In genomic region chr9:38718102-38718501, GRCm38 (mm10) we compare ENCODE assay signal across 8 mouse cellular contexts. TPM values are rescaled to one million over a fixed set of nuclear protein-coding genes. Genes with fewer than 3 reads are reported as not detected.
DNase-seq lines count a peak whose midpoint lies in the region; ATAC-seq and TF ChIP-seq lines count a peak whose summit lies in the region.

Vwa5a (plus strand) TSS chr9:38718268.

- POLR2A ChIA-PET in Patski (lab: Charles Lee), result interaction anchor here (0.8 kb wide), 1 partner anchor 10 kb away, joined by 3 read pairs; no protein-coding TSS in a partner anchor

- peak within 1 kb of the TSS; percentile 63 for H3K4me2 ChIP-seq in embryonic facial prominence, embryonic 14.5 days (ENCODE audit: low read depth, low read length)
- peak within 1 kb of the TSS; percentile 71 for H3K4me2 ChIP-seq in kidney, embryonic 15.5 days

- H3K27me3 ChIP-seq in Patski, result no peaks in the 10 kb centered on the region
- H3K27me3 ChIP-seq in embryonic facial prominence, embryonic 14.5 days (replicated peaks; ENCODE audit: control insufficient read depth, insufficient read depth, low read length), result no peaks in the 10 kb centered on the region
- no peaks in the 10 kb centered on the region for H3K27me3 ChIP-seq in heart, embryonic 10.5 days (ENCODE audit: insufficient read depth, poor library complexity, severe bottlenecking)
- H3K27me3 ChIP-seq in kidney, embryonic 15.5 days, result no peaks in the 10 kb centered on the region

- H3K4me1 ChIP-seq in embryonic facial prominence, embryonic 14.5 days (ENCODE audit: control insufficient read depth, insufficient read depth, low read length), result peaks cover 5% of the 10 kb centered on the region; the same call in 1 of the 2 replicates
- H3K4me1 ChIP-seq in heart, embryonic 10.5 days, result 0 out of 2 replicates have a peak, but pooled peaks cover 6% of the 10 kb centered on the region
- peaks cover 9% of the 10 kb centered on the region for H3K4me1 ChIP-seq in kidney, embryonic 15.5 days

- H3K36me3 ChIP-seq in embryonic facial prominence, embryonic 14.5 days (ENCODE audit: control insufficient read depth, insufficient read depth, low read length), result 0 out of 2 replicates have a peak, but pooled peaks cover 3% of the 10 kb centered on the region
- no peaks in the 10 kb centered on the region for H3K36me3 ChIP-seq in heart, embryonic 10.5 days
- peaks cover 8% of the 10 kb centered on the region for H3K36me3 ChIP-seq in kidney, embryonic 15.5 days

- peak; percentile 46 for DNase-seq in CD4-positive, CD25-positive, alpha-beta regulatory T cell, adult 2 months (ENCODE audit: low read depth, low spot score)
- peak; percentile 35 for DNase-seq in Patski (ENCODE audit: low read depth, low spot score)
- peak; percentile 91 for DNase-seq in embryonic facial prominence, embryonic 14.5 days (ENCODE audit: low spot score)
- DNase-seq in heart, embryonic 10.5 days (ENCODE audit: low spot score), result no peak
- peak; percentile 31 for DNase-seq in testis, postnatal 14 days (ENCODE audit: low spot score)
- DNase-seq in natural killer cell, adult 2 months (ENCODE audit: low spot score in 2 of 2), result no peak

- CTCF ChIA-PET in Patski (lab: Charles Lee), result interaction anchor here (0.8 to 1.3 kb wide), 2 partner anchors 10 to 22 kb away, joined by 3 to 4 read pairs; no protein-coding TSS in a partner anchor

- in situ Hi-C loops in Patski (cut with MboI; ENCODE audit: low pct_unique_long_range_greater_than_20kb), result no loop called here

- TF ChIP-seq CTCF in Patski (IDR thresholded peaks at IDR 0.05), result no peak

- H3K9ac ChIP-seq in embryonic facial prominence, embryonic 14.5 days (ENCODE audit: low read depth, low read length), result peak within 1 kb of the TSS; percentile 56
- peak within 1 kb of the TSS; percentile 50 for H3K9ac ChIP-seq in kidney, embryonic 15.5 days

- no peaks in the 10 kb centered on the region for H3K9me3 ChIP-seq in embryonic facial prominence, embryonic 14.5 days (ENCODE audit: control insufficient read depth, low read length)
- H3K9me3 ChIP-seq in heart, embryonic 10.5 days, result no peaks in the 10 kb centered on the region
- H3K9me3 ChIP-seq in kidney, embryonic 15.5 days (replicated peaks), result no peaks in the 10 kb centered on the region

- ATAC-seq in Patski, result peak; percentile 82
- peak; percentile 85 for ATAC-seq in embryonic facial prominence, embryonic 14.5 days (ENCODE audit: low read depth)
- peak; percentile 88 for ATAC-seq in kidney, embryonic 15.5 days (replicated peaks; ENCODE audit: low FRiP score)
- ATAC-seq in megakaryocyte, adult 5-6 weeks (ENCODE audit: poor library complexity, severe bottlenecking), result peak; percentile 82

- 0% methylated on average over 4 of the region's 4 CpGs for WGBS in embryonic facial prominence, embryonic 14.5 days
- WGBS in heart, embryonic 10.5 days, result 3% methylated on average over 4 of the region's 4 CpGs
- under 1% methylated on average over 4 of the region's 4 CpGs for WGBS in kidney, embryonic 15.5 days

- H3K27ac ChIP-seq in embryonic facial prominence, embryonic 14.5 days (replicated peaks; ENCODE audit: low read depth, low read length), result peak within 1 kb of the TSS; percentile 75
- peak within 1 kb of the TSS; percentile 70 for H3K27ac ChIP-seq in heart, embryonic 10.5 days
- H3K27ac ChIP-seq in kidney, embryonic 15.5 days, result peak within 1 kb of the TSS; percentile 86

- H3K4me3 ChIP-seq in embryonic facial prominence, embryonic 14.5 days (ENCODE audit: low read depth, low read length), result peak within 1 kb of the TSS; percentile 47
- peak within 1 kb of the TSS; percentile 67 for H3K4me3 ChIP-seq in heart, embryonic 10.5 days
- H3K4me3 ChIP-seq in kidney, embryonic 15.5 days (replicated peaks), result peak within 1 kb of the TSS; percentile 62

RNA-seq across cellular contexts. Expression of gene Vwa5a, which starts in this region (rescaled TPM):
- polyA plus RNA-seq in Patski (2021), result 61.4 TPM
- 31.1 and 33.5 TPM in 2 replicates for polyA plus RNA-seq in embryonic facial prominence, embryonic 14.5 days (2014; fragmentation: Nextera tagmentation; extraction: Ambion mirVana)
- 10.2 and 16.5 TPM in 2 replicates for polyA plus RNA-seq in heart, embryonic 10.5 days (2016; fragmentation: Nextera tagmentation; extraction: Ambion mirVana)
- 17.2 and 21.2 TPM in 2 replicates for polyA plus RNA-seq in kidney, embryonic 15.5 days (2015; fragmentation: Nextera tagmentation; extraction: Ambion mirVana)
- 65.7 and 75.8 TPM in 2 replicates for total RNA-seq in megakaryocyte, adult 5-6 weeks (2015)
- 110 and 111 TPM in 2 replicates for total RNA-seq in megakaryocyte, adult 5-6 weeks (2017)

Comparison
In these comparisons a context has a peak if more than half of its experiments do, and no peak if none do; other contexts are left out.
1. DNase-seq: peak in CD4-positive, CD25-positive, alpha-beta regulatory T cell, adult 2 months (single experiment), Patski (single experiment), embryonic facial prominence, embryonic 14.5 days (single experiment) and testis, postnatal 14 days (single experiment); none in heart, embryonic 10.5 days (single experiment) and natural killer cell, adult 2 months (0 of 2).
2. Peak in every context shown above with its lines, with median percentiles within 50 percentile points of each other: ATAC-seq, H3K27ac ChIP-seq and H3K4me3 ChIP-seq.